Mouse (Mus musculus) liver, adult 2 months (tissue): ENCODE data around the gene Zdhhc1. TPM values are rescaled to one million over a fixed set of nuclear protein-coding genes. Genes with fewer than 3 reads are reported as not detected.

Source experiments
- DNase-seq: peaks from one replicate; pipeline ENCODE4 v3.0.0-alpha.2; 2011; ENCODE audit warnings: low read depth, low spot score; ENCODE audit errors: extremely low read depth
- H3K27ac ChIP-seq: fragments of 200-500 bp; replicated peaks from 2 replicates; pipeline ENCODE4 v1.5.1; 2012; ENCODE audit warnings: low read depth, mild to moderate bottlenecking, control low read depth, inconsistent platforms, low read length; ENCODE audit not compliant: insufficient read depth
- H3K27me3 ChIP-seq: fragments of 200-500 bp; 2 replicates; pipeline ENCODE4 v1.6.1; 2012; ENCODE audit warnings: mild to moderate bottlenecking, moderate library complexity, low read length, inconsistent platforms; ENCODE audit not compliant: control insufficient read depth, insufficient read depth
- H3K36me3 ChIP-seq: fragments of 200-500 bp; 2 replicates; pipeline ENCODE4 v1.6.1; 2012; ENCODE audit warnings: low read length, inconsistent platforms; ENCODE audit not compliant: control insufficient read depth, insufficient read depth
- H3K4me1 ChIP-seq: fragments of 200-500 bp; 2 replicates; pipeline ENCODE4 v1.6.1; 2011; ENCODE audit warnings: low read length; ENCODE audit not compliant: control insufficient read depth, insufficient read depth
- H3K4me3 ChIP-seq: fragments of 200-500 bp; 2 replicates; pipeline ENCODE4 v1.5.1; 2011; ENCODE audit warnings: low read depth, mild to moderate bottlenecking, control low read depth, low read length, moderate library complexity; ENCODE audit not compliant: insufficient read depth
- H3K79me2 ChIP-seq: fragments of 200-500 bp; 2 replicates; pipeline ENCODE4 v1.6.1; 2012; ENCODE audit warnings: inconsistent platforms, mild to moderate bottlenecking, low read length, moderate library complexity; ENCODE audit not compliant: control insufficient read depth, insufficient read depth
- H3K9ac ChIP-seq: fragments of 200-500 bp; 2 replicates; pipeline ENCODE4 v1.6.1; 2012; ENCODE audit warnings: low read depth, mild to moderate bottlenecking, control low read depth, inconsistent platforms, low read length
- CTCF ChIP-seq: fragments of 200-500 bp; IDR thresholded peaks from 2 replicates; pipeline ENCODE4 v1.5.1; 2011; ENCODE audit warnings: low read depth, low read length, control low read depth
- POLR2A ChIP-seq: fragments of 200-500 bp; IDR thresholded peaks from 2 replicates; pipeline ENCODE4 v1.6.1; 2011; ENCODE audit warnings: low read length, control low read depth; ENCODE audit not compliant: insufficient read depth; ENCODE audit errors: extremely low read depth
- WGBS: fragments of 180-500 bp; shearing (Covaris S2); methylation state at CpG from one replicate; pipeline ENCODE4 v1.1.7; 2018; 5-methylcytosine and 5-hydroxymethylcytosine counted together
- polyA plus RNA-seq: library from polyadenylated mRNA; depleted of rRNA; stranded (reverse); fragments of >200 nt; gene quantifications from 2 replicates; pipeline ENCODE4 v1.2.3, GENCODE M21; 2012
- total RNA-seq: library from RNA; depleted of rRNA; stranded (reverse); fragments of >200 nt; gene quantifications from 2 replicates; pipeline ENCODE4 v1.2.3, GENCODE M21; 2014

Zdhhc1 gene
- total and polyA plus RNA-seq, 2 experiments, result 1.9 to 4.5 TPM

DNA sequence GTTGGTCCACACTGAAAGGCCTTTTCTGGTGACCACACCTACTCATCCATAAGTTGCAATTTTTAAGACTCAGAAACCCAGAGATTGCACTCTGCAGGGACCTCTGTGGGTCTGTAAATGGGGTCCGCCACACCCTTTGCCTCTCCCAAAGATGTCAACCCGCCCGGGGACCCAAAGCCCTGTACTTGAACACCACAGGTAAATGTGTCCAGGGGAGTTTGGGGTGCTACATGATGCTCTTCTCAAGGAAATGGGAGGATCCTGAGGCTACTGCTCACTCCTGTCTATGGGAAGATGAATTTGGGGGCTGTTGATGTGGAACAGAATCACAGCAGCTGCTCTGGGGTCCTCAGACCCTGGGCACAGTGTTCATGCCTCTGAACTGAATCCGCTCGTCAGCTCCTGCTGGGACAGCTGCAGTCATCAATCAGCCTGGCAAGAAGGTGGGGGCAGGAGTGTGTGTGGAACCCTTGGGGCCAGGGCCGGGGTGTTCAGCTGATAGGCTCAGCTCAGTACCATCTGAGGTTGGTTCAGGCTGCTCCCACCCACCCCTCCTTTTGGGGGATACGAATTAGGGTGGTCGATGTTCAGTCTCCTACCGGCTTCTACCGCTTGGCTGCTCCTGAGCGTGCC lies 25.9 kb downstream of the Zdhhc1 start:
- H3K27ac ChIP-seq, result no peak overlapping the region
- H3K4me1 ChIP-seq, result peaks cover 9% of the 10 kb centered on the region; the same call in 1 of the 2 replicates
- no peaks in the 10 kb centered on the region for H3K36me3 ChIP-seq
- no peaks in the 10 kb centered on the region for H3K79me2 ChIP-seq
- WGBS, result 36% methylated on average over 11 of the region's 11 CpGs
- no peak overlapping the region for H3K4me3 ChIP-seq
- no peaks in the 10 kb centered on the region for H3K27me3 ChIP-seq
- H3K9ac ChIP-seq, result no peak overlapping the region
- TF ChIP-seq POLR2A, result no peak
- TF ChIP-seq CTCF, result no peak
- DNase-seq, result no peak

DNA sequence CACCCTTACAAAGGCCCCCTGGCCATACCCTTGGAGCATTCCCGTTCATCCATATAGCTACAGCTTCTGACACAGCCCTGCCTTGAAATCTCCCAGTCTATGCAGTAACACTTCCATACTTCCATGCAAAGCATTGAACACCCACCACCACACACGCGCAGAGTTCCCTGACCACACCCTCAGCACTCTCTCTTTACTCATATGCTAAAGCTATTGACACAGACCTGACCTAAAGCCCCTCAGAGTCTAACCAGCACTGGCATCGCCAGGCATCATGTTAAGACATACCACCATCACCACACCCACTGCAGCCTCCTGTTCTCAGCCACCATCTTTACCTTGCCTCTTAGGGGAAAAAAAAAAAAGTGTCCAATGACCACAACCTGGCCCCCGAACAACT lies 26.4 kb downstream of the Zdhhc1 start:
- no peak overlapping the region for H3K9ac ChIP-seq
- peaks cover 9% of the 10 kb centered on the region; the same call in 1 of the 2 replicates for H3K4me1 ChIP-seq

DNA sequence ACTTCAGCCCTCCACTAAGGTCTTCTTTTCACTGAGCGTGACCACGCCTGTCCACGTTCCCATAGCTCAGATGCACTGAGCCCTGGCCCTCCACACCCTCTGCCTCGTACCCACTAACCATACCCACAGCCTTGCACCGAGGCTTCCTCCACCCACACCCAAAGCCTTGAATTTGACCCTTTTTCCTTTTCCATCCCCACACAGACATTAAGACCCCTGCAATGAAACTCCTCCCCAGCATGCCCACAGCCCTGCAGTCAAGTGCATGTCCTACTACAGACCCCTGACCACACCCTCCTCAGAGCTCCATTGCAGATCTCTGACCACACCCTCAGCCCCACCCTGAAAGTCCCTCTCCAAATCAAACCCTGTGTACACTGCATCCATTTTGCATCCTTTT lies 26.9 kb downstream of the Zdhhc1 start:
- Histone ChIP-seq H3K4me3 (no peak overlapping the region), H3K9ac (no peak overlapping the region), H3K27me3 (no peaks in the 10 kb centered on the region), H3K27ac (no peak overlapping the region), H3K4me1 (peaks cover 9% of the 10 kb centered on the region; the same call in 1 of the 2 replicates), H3K79me2 (no peaks in the 10 kb centered on the region), H3K36me3 (no peaks in the 10 kb centered on the region)
- no peak for DNase-seq
- TF ChIP-seq POLR2A, result no peak
- no peak for TF ChIP-seq CTCF
- WGBS, result 94% methylated on average over 5 of the region's 5 CpGs

More for the DNA sequence above, 26.4 kb downstream of the Zdhhc1 start:
- no peaks in the 10 kb centered on the region for H3K36me3 ChIP-seq
- no peaks in the 10 kb centered on the region for H3K79me2 ChIP-seq
- H3K27ac ChIP-seq, result no peak overlapping the region
- DNase-seq, result no peak
- no peaks in the 10 kb centered on the region for H3K27me3 ChIP-seq
- TF ChIP-seq CTCF (no peak), POLR2A (no peak)
- WGBS, result 77% methylated on average over 5 of the region's 5 CpGs
- H3K4me3 ChIP-seq, result no peak overlapping the region

DNA sequence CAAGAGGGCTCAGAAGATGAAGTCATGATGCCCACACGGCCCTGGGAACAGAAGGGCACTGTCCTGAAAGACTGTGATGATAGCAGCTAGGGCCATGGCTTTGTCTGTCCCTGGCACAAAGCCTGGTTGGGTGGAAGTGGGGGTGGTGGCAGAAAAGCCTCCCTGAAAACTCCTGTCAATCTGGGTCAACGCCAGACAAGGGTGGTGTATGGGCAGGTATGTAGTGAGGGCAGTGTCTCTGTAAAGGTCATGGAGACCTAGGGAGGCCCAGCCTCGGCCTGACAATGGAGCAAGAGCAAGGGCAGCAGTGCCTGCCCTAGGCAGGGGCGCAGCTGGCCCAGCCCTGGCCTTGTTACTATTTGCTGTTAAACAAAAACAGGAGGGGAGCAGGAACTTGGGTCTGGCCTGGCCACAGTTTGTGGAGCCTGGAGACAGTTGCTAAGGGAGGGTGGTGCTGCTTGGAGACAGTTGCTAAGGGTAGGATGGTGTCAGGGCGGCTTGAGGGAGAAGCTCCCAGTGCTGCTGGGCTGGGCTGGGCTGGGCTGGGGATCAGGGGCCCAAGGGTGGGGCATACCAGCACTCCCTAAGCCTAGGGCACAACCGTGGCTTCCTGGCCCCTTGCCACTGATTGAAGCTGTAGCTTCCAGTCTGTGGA lies 27.5 kb downstream of the Zdhhc1 start:
- Histone ChIP-seq H3K9ac (no peak overlapping the region), H3K36me3 (no peaks in the 10 kb centered on the region), H3K4me1 (peaks cover 7% of the 10 kb centered on the region; the same call in 1 of the 2 replicates), H3K27me3 (no peaks in the 10 kb centered on the region), H3K4me3 (no peak overlapping the region), H3K27ac (no peak overlapping the region), H3K79me2 (no peaks in the 10 kb centered on the region)
- 57% methylated on average over 6 of the region's 6 CpGs for WGBS
- no peak for DNase-seq
- TF ChIP-seq POLR2A, result no peak
- no peak for TF ChIP-seq CTCF

DNA sequence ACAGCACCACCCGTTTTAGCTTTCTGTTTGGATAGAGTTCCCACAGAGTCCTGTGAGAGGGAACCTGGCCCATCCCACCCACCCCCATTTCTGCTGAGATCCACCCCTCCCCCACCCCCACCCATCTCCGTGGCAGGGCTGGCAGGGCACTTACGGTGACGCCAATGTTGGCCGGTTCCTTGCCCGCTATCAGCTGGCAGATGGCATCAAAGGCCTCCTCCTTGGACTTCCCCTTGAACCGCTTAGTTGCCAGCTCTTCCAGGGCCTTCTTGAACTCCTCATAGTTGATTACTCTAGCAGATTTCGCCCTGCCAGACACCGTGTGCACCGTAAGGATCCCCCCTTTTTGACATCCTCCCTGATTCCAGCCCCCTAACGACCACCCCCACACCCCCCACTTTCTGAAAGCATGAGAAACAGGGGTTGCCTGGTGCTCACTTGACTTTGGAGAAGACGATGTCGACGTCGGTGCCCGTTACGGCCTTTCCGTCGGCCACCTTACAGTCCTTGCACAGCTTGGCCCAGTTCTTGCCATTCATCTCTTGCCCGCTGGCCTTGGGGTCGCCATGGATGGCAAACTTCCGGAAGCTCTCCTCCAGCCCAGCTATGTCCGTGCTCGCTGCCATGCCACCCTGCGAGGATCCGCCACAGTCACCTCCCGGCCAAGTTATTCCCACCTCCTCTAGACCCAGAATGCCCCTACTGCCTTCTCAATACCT lies 28.5 kb downstream of the Zdhhc1 start:
- 90% methylated on average over 27 of the region's 27 CpGs for WGBS
- 0 out of 2 replicates have a peak, but pooled peaks cover 3% of the 10 kb centered on the region for H3K4me1 ChIP-seq
- no peak overlapping the region for H3K27ac ChIP-seq
- TF ChIP-seq CTCF (no peak), POLR2A (no peak)
- DNase-seq, result no peak
- H3K27me3 ChIP-seq, result no peaks in the 10 kb centered on the region
- H3K79me2 ChIP-seq, result no peaks in the 10 kb centered on the region
- H3K36me3 ChIP-seq, result no peaks in the 10 kb centered on the region
- H3K9ac ChIP-seq, result no peak overlapping the region
- H3K4me3 ChIP-seq, result no peak overlapping the region
